Mouse (Mus musculus): ENCODE measurements at regions not wholly inside any gene's neighbourhood (a gene's known extent, or its start where the extent isn't known, plus 50 kb on each side); places are given as distances from the start of the nearest gene placed in this dataset.

DNA sequence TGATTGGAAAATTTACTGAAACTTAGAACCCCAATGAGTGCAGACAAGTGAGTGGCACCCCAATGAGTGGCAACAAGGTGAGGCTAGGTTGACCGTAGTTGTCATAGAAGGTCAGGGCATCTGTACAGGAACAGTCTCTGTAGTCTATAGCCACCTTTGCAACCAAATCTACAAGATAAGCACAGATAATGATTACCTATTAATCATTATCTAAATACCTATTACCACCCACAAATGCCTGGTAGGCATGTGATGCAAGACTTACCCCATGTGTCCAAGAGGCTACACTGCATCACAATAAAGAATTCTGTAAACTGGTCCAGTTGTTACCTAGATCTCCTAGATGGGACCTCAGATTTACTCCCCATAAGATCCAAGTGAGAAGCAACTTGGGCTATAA is 778.7 kb downstream of the Cntnap5b start:
- H3K4me1 ChIP-seq (ENCODE audit: control insufficient read depth, insufficient read depth, low read length): no peaks in the 10 kb centered on the region
- no peak overlapping the region for H3K27ac ChIP-seq
- H3K9ac ChIP-seq (ENCODE audit: low read depth, low read length): no peak overlapping the region
- intact Hi-C loops (cut with DNase I): no loop called here
- no peak for DNase-seq
- 90% methylated on average over 1 of the region's 1 CpGs for WGBS
- H3K79me2 ChIP-seq (replicated peaks; ENCODE audit: control insufficient read depth, insufficient read depth, low read length): no peaks in the 10 kb centered on the region
- no peaks in the 10 kb centered on the region for H3K27me3 ChIP-seq (ENCODE audit: control insufficient read depth, insufficient read depth, low read length)
- TF ChIP-seq EP300 (IDR thresholded peaks at IDR 0.05; ENCODE audit: insufficient read depth, low read depth, low read length) (no peak), POLR2A (IDR thresholded peaks at IDR 0.05; ENCODE audit: insufficient read depth, low read depth, low read length) (no peak), CTCF (IDR thresholded peaks at IDR 0.05) (no peak)
- H3K36me3 ChIP-seq (ENCODE audit: control insufficient read depth, insufficient read depth, low read length): no peaks in the 10 kb centered on the region
- no peak overlapping the region for H3K4me3 ChIP-seq

DNA sequence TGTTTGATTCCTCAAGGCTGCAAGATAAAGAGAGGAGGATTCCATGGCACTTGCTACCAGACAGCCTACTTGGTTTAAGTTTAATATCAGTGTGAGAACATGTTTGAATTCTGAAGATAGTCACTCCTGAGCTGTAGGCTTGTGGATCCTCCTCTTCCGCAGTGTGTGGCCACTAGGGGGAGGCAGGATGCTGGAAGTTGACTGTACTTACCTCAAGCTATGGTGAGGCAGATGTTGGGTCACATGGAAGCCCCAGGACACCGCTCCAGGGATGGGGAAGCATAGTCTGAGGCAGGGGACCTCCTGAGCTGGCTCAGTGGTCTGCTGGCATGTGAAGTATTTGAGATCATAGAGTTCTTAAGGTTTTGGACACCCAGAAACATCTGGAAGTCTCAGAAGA is 784.4 kb downstream of the Cntnap5b start:
- no peaks in the 10 kb centered on the region for H3K4me1 ChIP-seq (ENCODE audit: control insufficient read depth, insufficient read depth, low read length)
- H3K4me3 ChIP-seq: no peak overlapping the region
- TF ChIP-seq EP300 (IDR thresholded peaks at IDR 0.05; ENCODE audit: insufficient read depth, low read depth, low read length) (no peak), CTCF (IDR thresholded peaks at IDR 0.05) (0 out of 2 replicates have a peak, but pooled peaks have one; percentile 17), POLR2A (IDR thresholded peaks at IDR 0.05; ENCODE audit: insufficient read depth, low read depth, low read length) (no peak)
- 24% methylated on average over 2 of the region's 2 CpGs for WGBS
- no peak overlapping the region for H3K27ac ChIP-seq
- intact Hi-C loops (cut with DNase I): no loop called here
- no peaks in the 10 kb centered on the region for H3K36me3 ChIP-seq (ENCODE audit: control insufficient read depth, insufficient read depth, low read length)
- no peaks in the 10 kb centered on the region for H3K27me3 ChIP-seq (ENCODE audit: control insufficient read depth, insufficient read depth, low read length)
- no peaks in the 10 kb centered on the region for H3K79me2 ChIP-seq (replicated peaks; ENCODE audit: control insufficient read depth, insufficient read depth, low read length)
- no peak overlapping the region for H3K9ac ChIP-seq (ENCODE audit: low read depth, low read length)
- no peak for DNase-seq

Measured in heart, adult 2 months (tissue).